Mouse (Mus musculus): ENCODE measurements around the gene Gstm6. TPM values are rescaled to one million over a fixed set of nuclear protein-coding genes. Genes with fewer than 3 reads are reported as not detected.
"Not testable (repeated sequence)": the region's sequence is repeated elsewhere in the genome, so short reads cannot be mapped to it uniquely, and the experiment has no call there.

The Gstm6 gene
- polyA plus RNA-seq, 1 experiment from 2014 or later, result 11.7 TPM

GRCm38 (mm10) chr3:107895720-107896569 is 47.6 kb downstream of the Gstm6 start, which contains the start of gene Gstm5:
TSS of gene Gstm5 (plus strand) at chr3:107895821.
- peaks cover 6% of the 10 kb centered on the region; the same call in 1 of the 2 replicates for H3K4me1 ChIP-seq (ENCODE audit: control insufficient read depth, insufficient read depth, low read length)
- H3K27me3 ChIP-seq (ENCODE audit: control insufficient read depth, insufficient read depth, low read length), result no peaks in the 10 kb centered on the region
- 6% methylated on average over 40 of the region's 40 CpGs for WGBS (ENCODE audit: insufficient replicate concordance)
- H3K9ac ChIP-seq (ENCODE audit: low read depth, low read length), result peak within 1 kb of the TSS; percentile 84
- H3K4me3 ChIP-seq (ENCODE audit: low read depth, low read length), result peak within 1 kb of the TSS; percentile 75
- H3K27ac ChIP-seq (ENCODE audit: low read depth, low read length), result peak within 1 kb of the TSS; percentile 80
- H3K9me3 ChIP-seq (replicated peaks; ENCODE audit: control insufficient read depth, low read length), result no peaks in the 10 kb centered on the region
- H3K36me3 ChIP-seq (ENCODE audit: control insufficient read depth, insufficient read depth, low read length), result no peaks in the 10 kb centered on the region
- peak within 1 kb of the TSS; percentile 91 for H3K4me2 ChIP-seq
- peak; percentile 87 for ATAC-seq (replicated peaks; ENCODE audit: insufficient number of reproducible peaks, low FRiP score, low TSS enrichment)

- H3K27ac ChIP-seq (ENCODE audit: low read depth, low read length), result no peak overlapping the region
- H3K36me3 ChIP-seq (ENCODE audit: control insufficient read depth, insufficient read depth, low read length), result no peaks in the 10 kb centered on the region
- H3K9ac ChIP-seq (ENCODE audit: low read depth, low read length), result peak overlapping the region; percentile 84; the same call in 1 of the 2 replicates
- WGBS (ENCODE audit: insufficient replicate concordance), result 10% methylated on average over 6 of the region's 6 CpGs
- H3K27me3 ChIP-seq (ENCODE audit: control insufficient read depth, insufficient read depth, low read length), result no peaks in the 10 kb centered on the region
- H3K4me3 ChIP-seq (ENCODE audit: low read depth, low read length), result peak overlapping the region; percentile 75
- peaks cover 6% of the 10 kb centered on the region; the same call in 1 of the 2 replicates for H3K4me1 ChIP-seq (ENCODE audit: control insufficient read depth, insufficient read depth, low read length)
- H3K9me3 ChIP-seq (replicated peaks; ENCODE audit: control insufficient read depth, low read length), result no peaks in the 10 kb centered on the region
- H3K4me2 ChIP-seq, result peak overlapping the region; percentile 91
- no peak for ATAC-seq (replicated peaks; ENCODE audit: insufficient number of reproducible peaks, low FRiP score, low TSS enrichment)
Observed at GRCm38 (mm10) chr3:107895194-107895719, 48.3 kb downstream of the Gstm6 start.

- H3K36me3 ChIP-seq (ENCODE audit: control insufficient read depth, insufficient read depth, low read length); H3K4me2 ChIP-seq; H3K9me3 ChIP-seq (replicated peaks; ENCODE audit: control insufficient read depth, low read length); ATAC-seq (replicated peaks; ENCODE audit: insufficient number of reproducible peaks, low FRiP score, low TSS enrichment); H3K27me3 ChIP-seq (ENCODE audit: control insufficient read depth, insufficient read depth, low read length); H3K27ac ChIP-seq (ENCODE audit: low read depth, low read length); H3K4me1 ChIP-seq (ENCODE audit: control insufficient read depth, insufficient read depth, low read length); H3K9ac ChIP-seq (ENCODE audit: low read depth, low read length); H3K4me3 ChIP-seq (ENCODE audit: low read depth, low read length): not testable (repeated sequence)
- 80% methylated on average over 2 of the region's 2 CpGs for WGBS (ENCODE audit: insufficient replicate concordance)
Observed at GRCm38 (mm10) chr3:107889236-107889635, 54.3 kb downstream of the Gstm6 start.

Other genes starting within 250 kb of the Gstm6 start
- gene Ahcyl1, start 247.2 kb downstream of the Gstm6 start, polyA plus RNA-seq (2014; fragmentation: Nextera tagmentation; extraction: Ambion mirVana), result 56.1 and 68.1 TPM in 2 replicates
- gene Csf1, start 183.3 kb downstream of the Gstm6 start, polyA plus RNA-seq (2014; fragmentation: Nextera tagmentation; extraction: Ambion mirVana), result 10.7 and 11.0 TPM in 2 replicates
- gene Eps8l3, start 66.5 kb downstream of the Gstm6 start, polyA plus RNA-seq (2014; fragmentation: Nextera tagmentation; extraction: Ambion mirVana), result not detected in 2 replicates
- 131 TPM in 2 replicates for gene Gstm5, start 47.9 kb downstream of the Gstm6 start, polyA plus RNA-seq (2014; fragmentation: Nextera tagmentation; extraction: Ambion mirVana)
- gene Gstm7, start 11.9 kb downstream of the Gstm6 start, polyA plus RNA-seq (2014; fragmentation: Nextera tagmentation; extraction: Ambion mirVana), result 17.2 and 20.3 TPM in 2 replicates
- 0.13 TPM in 1 of 2 replicates, not detected in the other for gene Gstm3, start 25.5 kb upstream of the Gstm6 start, polyA plus RNA-seq (2014; fragmentation: Nextera tagmentation; extraction: Ambion mirVana)
- 52.0 and 57.5 TPM in 2 replicates for gene Gstm2, start 42.7 kb upstream of the Gstm6 start, polyA plus RNA-seq (2014; fragmentation: Nextera tagmentation; extraction: Ambion mirVana)
- 32.8 and 35.5 TPM in 2 replicates for gene Gstm1, start 74.2 kb upstream of the Gstm6 start, polyA plus RNA-seq (2014; fragmentation: Nextera tagmentation; extraction: Ambion mirVana)
- 14.7 and 17.7 TPM in 2 replicates for gene Gstm4, start 101.1 kb upstream of the Gstm6 start, polyA plus RNA-seq (2014; fragmentation: Nextera tagmentation; extraction: Ambion mirVana)
- 30.6 and 32.1 TPM in 2 replicates for gene Ampd2, start 142.9 kb upstream of the Gstm6 start, polyA plus RNA-seq (2014; fragmentation: Nextera tagmentation; extraction: Ambion mirVana)
- 1.1 and 1.3 TPM in 2 replicates for gene Gnat2, start 149.0 kb upstream of the Gstm6 start, polyA plus RNA-seq (2014; fragmentation: Nextera tagmentation; extraction: Ambion mirVana)
- gene Gnai3, start 202.4 kb upstream of the Gstm6 start, polyA plus RNA-seq (2014; fragmentation: Nextera tagmentation; extraction: Ambion mirVana), result 91.3 and 102 TPM in 2 replicates
- 0.13 and 0.16 TPM in 2 replicates for gene Gpr61, start 211.1 kb upstream of the Gstm6 start, polyA plus RNA-seq (2014; fragmentation: Nextera tagmentation; extraction: Ambion mirVana)
- gene Amigo1, start 242.6 kb upstream of the Gstm6 start, polyA plus RNA-seq (2014; fragmentation: Nextera tagmentation; extraction: Ambion mirVana), result 1.3 and 1.9 TPM in 2 replicates

Data from heart, embryonic 11.5 days (tissue).